Mouse (Mus musculus): ENCODE measurements around the gene Hipk3.

GRCm38 (mm10) chr2:104410963-104411545 is 83.2 kb downstream of the Hipk3 start, which contains the start of gene D430041D05Rik:
- TF ChIP-seq ZNF384 (IDR thresholded peaks at IDR 0.05; ENCODE audit: low read depth, low read length) (no peak), ZC3H11A (IDR thresholded peaks at IDR 0.05; ENCODE audit: borderline replicate concordance, low read depth, low read length) (no peak)

Measured in ES-E14 (cell line).